In genomic region chr9:118762759-118763158, GRCm38 (mm10) we compare ENCODE assay signal across 8 mouse cellular contexts.
DNase-seq lines count a peak whose midpoint lies in the region; ATAC-seq and TF ChIP-seq lines count a peak whose summit lies in the region.

No protein-coding gene starts in this region.

- no peaks in the 10 kb centered on the region for H3K27me3 ChIP-seq in liver, adult 2 months (ENCODE audit: control insufficient read depth, insufficient read depth, low read length)
- no peaks in the 10 kb centered on the region for H3K27me3 ChIP-seq in kidney, embryonic 14.5 days (ENCODE audit: control insufficient read depth, insufficient read depth, low read length)

- no peaks in the 10 kb centered on the region for H3K79me2 ChIP-seq in liver, adult 2 months (ENCODE audit: control insufficient read depth, insufficient read depth, low read length)

- no peak overlapping the region for H3K4me2 ChIP-seq in kidney, embryonic 14.5 days (replicated peaks; ENCODE audit: low read depth, low read length)

- intact Hi-C loops in left cerebral cortex, postnatal 4 days (cut with DNase I): no loop called here

- no peaks in the 10 kb centered on the region for H3K36me3 ChIP-seq in liver, adult 2 months (ENCODE audit: control insufficient read depth, insufficient read depth, low read length)
- H3K36me3 ChIP-seq in kidney, embryonic 14.5 days (ENCODE audit: control insufficient read depth, insufficient read depth, low read length): no peaks in the 10 kb centered on the region

- no peak for TF ChIP-seq POLR2A in liver, adult 2 months (IDR thresholded peaks at IDR 0.05; ENCODE audit: extremely low read depth, insufficient read depth, low read length)

- ATAC-seq in kidney, embryonic 14.5 days (ENCODE audit: low FRiP score, low TSS enrichment): no peak

- H3K27ac ChIP-seq in liver, adult 2 months (replicated peaks; ENCODE audit: insufficient read depth, low read depth, low read length): peak overlapping the region; percentile 71
- peak overlapping the region; percentile 69; the same call in 1 of the 2 replicates for H3K27ac ChIP-seq in kidney, embryonic 14.5 days (ENCODE audit: low read depth, low read length)

- peaks cover 7% of the 10 kb centered on the region; the same call in 1 of the 2 replicates for H3K4me1 ChIP-seq in liver, adult 2 months (ENCODE audit: control insufficient read depth, insufficient read depth, low read length)
- peaks cover 54% of the 10 kb centered on the region for H3K4me1 ChIP-seq in kidney, embryonic 14.5 days (ENCODE audit: control insufficient read depth, insufficient read depth, low read length)

- WGBS in liver, adult 2 months: 45% methylated on average over 7 of the region's 7 CpGs
- WGBS in kidney, embryonic 14.5 days: 42% methylated on average over 7 of the region's 7 CpGs

- no peak overlapping the region for H3K4me3 ChIP-seq in liver, adult 2 months (ENCODE audit: insufficient read depth, low read depth, low read length)
- H3K4me3 ChIP-seq in kidney, embryonic 14.5 days (ENCODE audit: low read length): no peak overlapping the region

- 0 out of 2 replicates have a peak, but pooled peaks cover 2% of the 10 kb centered on the region for H3K9me3 ChIP-seq in kidney, embryonic 14.5 days (ENCODE audit: control insufficient read depth, low read length)

- no peak for DNase-seq in liver, adult 2 months (ENCODE audit: extremely low read depth, low read depth, low spot score)
- DNase-seq in liver: no peak
- peak; percentile 17 to 34 for DNase-seq in frontal cortex, postnatal 14 days (ENCODE audit: low spot score in 2 of 2)
- DNase-seq in left cerebral cortex, postnatal 4 days: peak; percentile 28
- DNase-seq in skeletal muscle tissue, adult 2 months (ENCODE audit: low read depth, low spot score): peak; percentile 50
- DNase-seq in natural killer cell, adult 2 months (ENCODE audit: low spot score in 2 of 2): no peak
- DNase-seq in neural tube, embryonic 10.5 days (ENCODE audit: extremely low spot score, low spot score): no peak

- TF ChIP-seq CTCF in liver, adult 2 months (IDR thresholded peaks at IDR 0.05; ENCODE audit: low read depth, low read length): no peak

- peak overlapping the region; percentile 47 for H3K9ac ChIP-seq in liver, adult 2 months (ENCODE audit: low read depth, low read length)
- H3K9ac ChIP-seq in kidney, embryonic 14.5 days (ENCODE audit: low read depth, low read length): no peak overlapping the region

Comparison
In these comparisons a context has a peak if more than half of its experiments do, and no peak if none do; other contexts are left out.
1. DNase-seq: peak in frontal cortex, postnatal 14 days (2 of 2), left cerebral cortex, postnatal 4 days (single experiment) and skeletal muscle tissue, adult 2 months (single experiment); none in liver, adult 2 months (single experiment), liver (single experiment), natural killer cell, adult 2 months (0 of 2) and neural tube, embryonic 10.5 days (single experiment).